Mouse (Mus musculus) frontal cortex, postnatal 36 days (tissue): Measurements from ENCODE around the gene Drg1.
A peak's percentile ranks its signal among the peaks of the same experiment; 100 is the strongest.

Experiments
- DNase-seq, 2 experiments: peaks; one replicate each; pipeline ENCODE4 v3.0.0; 2022; ENCODE audit warnings: low spot score in 2 of 2

The Drg1 gene

GRCm38 (mm10) chr11:3289803-3290639 is 23.8 kb upstream of the Drg1 start:
- peak; percentile 83 to 87 for DNase-seq

- peak in 1 of 2 experiments; percentile 61 for DNase-seq
Observed at GRCm38 (mm10) chr11:3289302-3289802, 23.1 kb upstream of the Drg1 start.

GRCm38 (mm10) chr11:3288521-3289301 is 22.5 kb upstream of the Drg1 start, which contains the start of gene Patz1:
TSS of gene Patz1 (plus strand) at chr11:3288874.
- peak; percentile 40 to 44 for DNase-seq

- no peak for DNase-seq
Observed at GRCm38 (mm10) chr11:3287921-3288320, 21.7 kb upstream of the Drg1 start.

- no peak for DNase-seq
Observed at GRCm38 (mm10) chr11:3287131-3287530, 20.9 kb upstream of the Drg1 start.

GRCm38 (mm10) chr11:3285940-3286339 is 19.7 kb upstream of the Drg1 start:
- DNase-seq, result no peak

GRCm38 (mm10) chr11:3283645-3284044 is 17.4 kb upstream of the Drg1 start:
- no peak for DNase-seq

GRCm38 (mm10) chr11:3282887-3283286 is 16.7 kb upstream of the Drg1 start:
- DNase-seq, result no peak

GRCm38 (mm10) chr11:3279729-3280128 is 13.5 kb upstream of the Drg1 start:
- no peak for DNase-seq

GRCm38 (mm10) chr11:3278351-3278750 is 12.1 kb upstream of the Drg1 start:
- DNase-seq, result no peak

- no peak for DNase-seq
Observed at GRCm38 (mm10) chr11:3269241-3269640, 3.0 kb upstream of the Drg1 start.

GRCm38 (mm10) chr11:3267133-3267532 is 918 bp upstream of the Drg1 start:
- DNase-seq, result no peak

- DNase-seq, result no peak
Observed at GRCm38 (mm10) chr11:3265291-3266078, 730 bp downstream of the Drg1 start.

GRCm38 (mm10) chr11:3259537-3259936 is 6.7 kb downstream of the Drg1 start:
- no peak for DNase-seq

GRCm38 (mm10) chr11:3247387-3247786 is 18.8 kb downstream of the Drg1 start:
- no peak for DNase-seq

GRCm38 (mm10) chr11:3243771-3244170 is 22.4 kb downstream of the Drg1 start:
- DNase-seq, result no peak

GRCm38 (mm10) chr11:3242395-3242794 is 23.8 kb downstream of the Drg1 start:
- DNase-seq, result no peak

- no peak for DNase-seq
Observed at GRCm38 (mm10) chr11:3235277-3235676, 30.9 kb downstream of the Drg1 start.

GRCm38 (mm10) chr11:3233704-3234103 is 32.5 kb downstream of the Drg1 start:
- no peak for DNase-seq

- DNase-seq, result no peak
Observed at GRCm38 (mm10) chr11:3232248-3232647, 34.0 kb downstream of the Drg1 start.

- DNase-seq, result no peak
Observed at GRCm38 (mm10) chr11:3227113-3227512, 39.1 kb downstream of the Drg1 start.

- no peak for DNase-seq
Observed at GRCm38 (mm10) chr11:3223105-3223504, 43.1 kb downstream of the Drg1 start.
